Mouse (Mus musculus) testis, postnatal 10 days (tissue): ENCODE results near the gene Ckm.
A peak's percentile ranks its signal among the peaks of the same experiment; 100 is the strongest.

Experiments used
- DNase-seq: peaks from one replicate; pipeline ENCODE4 v3.0.0; 2021; ENCODE audit warnings: low spot score

Gene Ckm

DNA sequence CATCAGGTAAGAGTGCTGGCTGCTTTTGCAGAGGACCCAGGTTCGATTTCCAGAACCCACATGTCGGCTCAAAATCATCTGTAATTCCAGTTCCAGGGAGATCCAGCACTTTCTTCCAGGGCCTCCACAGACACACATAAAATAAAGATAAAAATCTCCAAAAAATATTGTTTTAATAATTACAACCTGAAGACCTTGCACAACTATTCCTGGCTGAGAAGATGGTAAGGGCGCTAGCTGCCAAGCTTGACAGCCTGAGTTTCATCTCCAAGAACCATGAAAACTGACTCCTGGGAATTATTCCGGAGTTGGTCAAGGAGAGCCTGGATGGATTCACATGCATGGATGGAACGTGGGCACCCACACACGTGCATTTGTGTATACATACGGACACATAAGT is at the start of gene Ckm:
Ckm (plus strand) TSS at position 301 of the 400 bp plus-strand sequence.
- no peak for DNase-seq

GRCm38 (mm10) chr7:19354991-19355390 is 49.6 kb upstream of the Ckm start:
- DNase-seq = no peak

GRCm38 (mm10) chr7:19356311-19356710 is 48.3 kb upstream of the Ckm start:
- no peak for DNase-seq

GRCm38 (mm10) chr7:19357381-19358375 is 46.9 kb upstream of the Ckm start:
- DNase-seq = no peak

DNA sequence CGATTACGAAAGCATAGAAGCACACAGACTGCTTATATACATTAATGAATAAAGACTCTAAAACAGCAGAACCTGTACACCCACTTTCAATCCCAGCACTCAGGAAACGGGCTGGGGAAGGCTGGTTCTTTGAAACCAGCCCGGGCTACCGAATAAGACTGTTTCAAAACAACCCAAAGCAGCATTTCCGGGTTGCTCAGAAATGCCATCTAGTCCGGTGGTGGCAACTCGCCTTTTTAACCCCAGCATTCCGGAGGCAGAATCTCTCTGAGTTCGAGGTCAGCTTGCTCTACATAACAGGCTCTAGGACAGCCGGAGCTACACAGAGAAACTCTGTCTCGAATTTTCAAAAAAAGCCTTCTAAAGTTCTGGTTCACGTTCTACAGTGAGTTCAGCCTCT is 45.9 kb upstream of the Ckm start:
- no peak for DNase-seq

- peak; percentile 92 for DNase-seq
These were observed 45.2 kb upstream of the Ckm start, which contains the start of the genes Cd3eap and Ppp1r13l for GRCm38 (mm10) chr7:19359299-19359891. Cd3eap (minus strand) TSS chr7:19359483. Ppp1r13l (plus strand) TSS chr7:19359749.

DNA sequence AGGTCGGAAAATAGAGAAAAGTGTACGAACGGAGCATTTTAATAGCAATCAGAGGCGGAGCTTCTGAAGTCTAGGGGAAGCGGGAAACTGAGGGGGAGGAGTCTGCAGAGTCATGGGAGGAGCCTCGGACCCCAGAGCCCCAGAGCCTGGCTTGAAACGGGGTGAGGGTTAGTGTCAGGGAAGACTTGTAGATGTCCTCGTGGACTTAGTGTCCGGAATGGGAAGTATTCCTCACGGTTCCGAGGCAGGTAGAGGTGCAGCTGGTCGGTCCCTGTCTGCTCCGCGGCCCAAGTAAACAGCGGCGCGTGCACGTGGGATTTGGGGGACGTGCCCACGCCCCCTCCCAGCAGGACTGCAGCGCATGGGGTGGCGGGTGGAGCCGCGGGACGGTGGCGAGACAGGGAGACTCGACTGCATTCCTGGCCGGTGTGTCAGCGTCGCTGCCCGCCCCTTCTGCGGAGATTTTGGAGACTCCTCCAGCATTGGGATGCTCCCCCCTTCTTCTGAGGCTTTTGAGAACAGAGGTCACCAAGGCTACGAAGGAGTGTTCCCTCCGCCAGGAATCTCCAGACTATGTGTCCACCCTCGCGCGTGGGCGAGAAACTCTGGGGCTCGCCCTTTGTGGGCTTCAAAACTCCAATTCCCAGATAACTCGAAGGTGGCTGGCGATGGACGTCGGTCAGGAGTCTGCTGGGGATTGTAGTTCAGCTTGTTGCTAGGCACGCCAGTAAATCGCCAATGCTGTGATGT is 44.5 kb upstream of the Ckm start:
- peak; percentile 82 for DNase-seq

DNA sequence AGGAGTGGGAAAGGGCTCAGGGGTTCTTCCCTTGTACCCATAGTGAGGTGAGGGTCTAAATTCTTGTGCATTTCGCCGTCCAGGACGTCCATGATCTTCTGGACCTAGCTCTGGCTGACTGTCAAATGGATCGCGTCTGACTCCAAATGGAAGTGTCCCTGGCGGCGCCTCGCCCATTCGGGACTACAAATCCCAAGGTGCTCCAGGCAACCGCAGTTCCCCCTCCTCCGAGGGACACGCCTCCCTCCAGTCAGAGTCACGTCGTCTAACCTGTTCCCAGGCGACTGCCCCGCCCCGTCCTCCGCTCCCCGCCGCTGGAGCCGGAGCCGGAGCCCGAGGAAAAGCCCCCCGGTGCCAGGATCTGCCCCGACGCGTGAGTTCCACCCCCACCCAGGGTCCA is 43.6 kb upstream of the Ckm start:
- peak; percentile 91 for DNase-seq

- DNase-seq = peak; percentile 90
These were observed 42.9 kb upstream of the Ckm start for GRCm38 (mm10) chr7:19361720-19362119.

DNA sequence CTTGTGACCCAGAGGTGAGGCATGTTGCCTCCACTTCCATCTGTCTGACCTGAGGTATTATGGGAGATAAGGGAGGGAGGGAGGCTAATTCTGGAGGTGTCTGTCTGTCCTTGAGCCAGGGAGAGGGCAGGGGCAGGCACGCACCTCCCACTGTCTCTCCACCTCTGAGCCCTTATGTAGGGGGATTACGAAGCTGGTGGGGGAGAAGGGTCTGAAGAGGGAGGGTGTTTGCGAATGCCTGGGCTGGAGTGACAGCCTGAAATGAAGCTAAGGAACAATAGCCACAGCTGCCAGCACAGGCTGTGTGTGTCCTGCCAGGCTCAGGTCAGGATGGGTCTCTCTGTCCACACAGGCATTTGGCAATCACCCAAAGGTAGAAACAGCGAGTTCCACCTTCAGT is 42.3 kb upstream of the Ckm start:
- DNase-seq = no peak

GRCm38 (mm10) chr7:19363881-19364280 is 40.7 kb upstream of the Ckm start:
- DNase-seq = peak; percentile 86

- DNase-seq = peak; percentile 42
These were observed 39.2 kb upstream of the Ckm start for GRCm38 (mm10) chr7:19365376-19365775.

GRCm38 (mm10) chr7:19368380-19368779 is 36.2 kb upstream of the Ckm start:
- peak; percentile 86 for DNase-seq

DNA sequence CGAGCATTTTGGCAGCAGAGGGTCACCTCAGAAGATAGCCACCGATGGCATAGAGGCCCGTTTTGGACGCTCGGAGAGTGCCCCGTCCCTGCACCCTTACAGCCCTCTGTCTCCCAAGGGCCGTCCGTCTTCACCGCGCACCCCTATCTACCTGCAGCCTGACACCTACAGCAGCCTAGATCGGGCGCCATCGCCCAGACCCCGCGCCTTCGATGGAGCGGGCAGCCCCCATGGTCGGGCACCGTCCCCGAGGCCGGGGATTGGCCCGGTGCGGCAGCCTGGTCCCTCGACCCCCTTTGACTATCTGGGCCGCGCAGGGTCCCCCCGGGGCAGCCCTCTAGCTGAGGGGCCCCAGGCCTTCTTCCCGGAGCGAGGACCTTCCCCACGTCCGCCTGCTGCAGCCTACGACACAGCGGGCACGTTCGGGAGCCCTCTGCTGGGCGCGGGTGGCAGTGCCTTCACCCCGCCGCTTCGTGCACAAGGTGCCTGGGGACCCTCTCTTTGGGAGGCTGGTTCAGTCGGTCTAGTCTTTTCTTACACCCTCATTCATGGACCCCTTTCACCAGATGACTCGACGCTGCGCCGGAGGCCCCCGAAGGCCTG is 34.7 kb upstream of the Ckm start:
- peak; percentile 79 for DNase-seq

DNA sequence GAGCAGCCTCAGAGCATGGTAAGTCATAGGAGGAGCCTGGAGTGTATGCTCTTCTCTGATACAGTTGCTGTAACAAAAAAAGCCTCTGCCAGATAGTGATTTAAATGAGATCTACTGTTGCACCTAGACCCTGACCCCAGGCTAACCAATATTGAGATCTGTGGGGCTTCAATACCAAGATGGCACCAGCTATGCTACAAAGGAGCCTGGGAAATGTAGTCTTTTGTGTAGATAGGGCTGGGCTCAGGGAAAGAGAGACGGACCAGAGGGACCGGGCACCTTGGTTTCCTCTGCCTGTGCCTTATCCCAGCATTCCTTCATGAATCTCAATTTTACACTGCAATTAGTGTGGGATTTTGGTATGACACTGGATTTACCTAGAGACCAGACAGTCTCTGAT is 31.2 kb upstream of the Ckm start:
- DNase-seq = no peak

DNA sequence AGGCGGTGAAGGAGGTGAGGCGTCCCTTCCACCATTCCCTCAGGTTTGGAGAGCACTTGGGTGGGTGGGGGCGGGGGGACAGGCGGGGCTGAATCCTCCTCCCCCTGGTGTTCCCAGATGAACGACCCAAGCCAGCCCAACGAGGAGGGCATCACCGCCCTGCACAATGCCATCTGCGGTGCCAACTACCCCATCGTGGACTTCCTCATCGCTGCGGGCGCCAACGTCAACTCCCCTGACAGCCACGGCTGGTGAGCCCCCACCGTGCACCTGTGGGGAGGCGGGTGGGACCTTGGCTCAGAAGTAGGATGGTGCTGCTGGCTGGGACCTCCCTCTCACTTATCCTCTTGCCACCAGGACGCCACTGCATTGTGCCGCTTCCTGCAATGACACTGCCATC is 29.2 kb upstream of the Ckm start:
- no peak for DNase-seq

- DNase-seq = no peak
These were observed 28.6 kb upstream of the Ckm start for GRCm38 (mm10) chr7:19376019-19376418.

- DNase-seq = no peak
These were observed 26.5 kb upstream of the Ckm start for GRCm38 (mm10) chr7:19378049-19378448.

DNA sequence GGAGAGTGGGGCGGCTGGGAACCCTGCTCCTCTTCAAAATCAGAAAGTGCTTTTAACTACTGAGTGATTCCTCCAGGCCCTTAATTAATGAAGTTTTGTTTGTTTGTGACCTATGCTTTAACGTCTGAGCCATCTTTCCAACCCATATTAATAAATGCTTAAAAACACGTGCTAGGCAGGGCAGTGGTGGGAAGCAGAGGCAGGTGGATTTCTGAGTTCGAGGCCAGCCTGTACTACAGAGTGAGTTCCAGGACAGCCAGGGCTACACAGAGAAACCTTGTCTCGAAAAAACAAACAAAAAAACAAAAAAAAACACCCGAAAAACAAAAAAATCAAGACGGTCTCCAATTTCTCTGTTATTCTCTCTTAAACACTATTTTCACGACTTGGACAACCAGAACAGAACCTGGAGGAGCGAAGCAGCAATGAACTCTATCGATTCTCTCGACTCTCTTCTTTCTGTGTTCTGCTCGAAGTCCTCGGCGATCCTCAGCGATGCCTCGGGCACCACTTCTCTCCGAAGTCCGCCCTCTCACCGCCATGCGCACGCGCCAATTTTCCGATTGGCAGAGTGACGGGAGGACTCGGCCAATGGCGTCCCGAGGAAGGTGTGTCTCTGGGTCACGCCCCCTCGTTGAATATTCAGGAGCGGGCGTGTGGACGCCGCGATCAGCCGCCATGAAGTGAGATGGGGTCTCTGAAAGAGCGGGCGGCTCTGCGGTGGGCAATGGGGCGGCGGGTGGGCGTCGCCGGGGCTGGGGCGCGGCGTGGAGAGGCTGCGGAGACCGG is 23.0 kb upstream of the Ckm start, which contains the start of gene Ercc2:
Ercc2 (plus strand) TSS at position 634 of the 789 bp plus-strand sequence.
- peak; percentile 99 for DNase-seq

- DNase-seq = peak; percentile 66
These were observed 22.4 kb upstream of the Ckm start for GRCm38 (mm10) chr7:19382166-19382541.

GRCm38 (mm10) chr7:19383708-19384107 is 20.9 kb upstream of the Ckm start:
- no peak for DNase-seq
